Mouse (Mus musculus) myocyte (in vitro differentiated cells): ENCODE measurements around the gene Adcy4. TPM values are rescaled to one million over a fixed set of nuclear protein-coding genes. Genes with fewer than 3 reads are reported as not detected.
A peak's percentile ranks its signal among the peaks of the same experiment; 100 is the strongest.

ENCODE experiments used
- H3K27me3 ChIP-seq: one replicate; pipeline ENCODE4 v1.6.1; 2011; ENCODE audit not compliant: control insufficient read depth, insufficient read depth, insufficient read length
- H3K36me3 ChIP-seq: one replicate; pipeline ENCODE4 v1.6.1; 2011; ENCODE audit not compliant: control insufficient read depth, insufficient read depth
- H3K4me2 ChIP-seq: one replicate; pipeline ENCODE4 v1.6.1; 2011; ENCODE audit warnings: low read depth, control low read depth
- H3K4me3 ChIP-seq: one replicate; pipeline ENCODE4 v1.5.1; 2011; ENCODE audit warnings: mild to moderate bottlenecking, control low read depth, moderate library complexity
- H3K79me2 ChIP-seq: one replicate; pipeline ENCODE4 v1.6.1; 2011; ENCODE audit not compliant: control insufficient read depth, insufficient read depth
- H3ac ChIP-seq: one replicate; pipeline ENCODE4 v1.6.1; 2011; ENCODE audit not compliant: control insufficient read depth, insufficient read length
- CEBPB ChIP-seq: IDR thresholded peaks from 2 replicates; pipeline ENCODE4 v1.6.1; 2011; ENCODE audit warnings: mild to moderate bottlenecking, moderate library complexity; ENCODE audit not compliant: poor library complexity, insufficient read depth, severe bottlenecking
- E2F4 ChIP-seq: IDR thresholded peaks from one replicate; pipeline ENCODE4 v1.6.1; 2011; ENCODE audit warnings: mild to moderate bottlenecking, control low read depth, moderate library complexity; ENCODE audit not compliant: insufficient read depth
- MAX ChIP-seq: IDR thresholded peaks from one replicate; pipeline ENCODE4 v1.6.1; 2011; ENCODE audit warnings: low read depth, mild to moderate bottlenecking, control low read depth
- MYOD1 ChIP-seq, 3 experiments: IDR thresholded peaks; one replicate each; pipeline ENCODE4 v1.6.1; 2011; ENCODE audit warnings: control low read depth in 2 of 3, low read depth in 2 of 3, mild to moderate bottlenecking in 2 of 3, moderate library complexity in 1 of 3; ENCODE audit not compliant: insufficient read length in 2 of 3, control insufficient read depth in 1 of 3
- MYOG ChIP-seq, 3 experiments: IDR thresholded peaks; one replicate each; pipeline ENCODE4 v1.6.1; 2011; ENCODE audit warnings: control low read depth in 2 of 3, low read depth in 2 of 3, mild to moderate bottlenecking in 2 of 3; ENCODE audit not compliant: insufficient read length in 2 of 3, control insufficient read depth in 1 of 3, insufficient read depth in 1 of 3
- POLR2A ChIP-seq: IDR thresholded peaks from one replicate; pipeline ENCODE4 v1.6.1; 2011; ENCODE audit warnings: low read depth, mild to moderate bottlenecking, control low read depth, moderate library complexity; ENCODE audit not compliant: insufficient read length
- POLR2AphosphoS2 ChIP-seq: IDR thresholded peaks from one replicate; pipeline ENCODE4 v1.6.1; 2011; ENCODE audit warnings: low read depth, control low read depth; ENCODE audit not compliant: insufficient read length
- REST ChIP-seq: IDR thresholded peaks from one replicate; pipeline ENCODE4 v1.6.1; 2011; ENCODE audit warnings: mild to moderate bottlenecking, control low read depth, moderate library complexity; ENCODE audit not compliant: insufficient read depth, insufficient read length
- SRF ChIP-seq: IDR thresholded peaks from one replicate; pipeline ENCODE4 v1.6.1; 2011; ENCODE audit warnings: low read depth; ENCODE audit not compliant: control insufficient read depth, insufficient read length
- TCF12 ChIP-seq: IDR thresholded peaks from one replicate; pipeline ENCODE4 v1.6.1; 2011; ENCODE audit warnings: mild to moderate bottlenecking, control low read depth; ENCODE audit not compliant: poor library complexity, insufficient read depth, severe bottlenecking
- TCF3 ChIP-seq: IDR thresholded peaks from one replicate; pipeline ENCODE4 v1.6.1; 2011; ENCODE audit warnings: low read depth, control low read depth; ENCODE audit not compliant: insufficient read length
- USF1 ChIP-seq: IDR thresholded peaks from one replicate; pipeline ENCODE4 v1.6.1; 2011; ENCODE audit warnings: low read depth, mild to moderate bottlenecking, control low read depth, moderate library complexity
- polyA plus RNA-seq: library from polyadenylated mRNA; unstranded; fragments of >200 nt; fragmentation: generic; extraction: Trizol; gene quantifications from one replicate; pipeline ENCODE4 v1.2.1, GENCODE M21; 2012; ENCODE audit warnings: missing spikeins

Adcy4 gene
- polyA plus RNA-seq, 1 experiment: 0.06 TPM

GRCm38 (mm10) chr14:55758363-55758784, 25.5 kb downstream of the Adcy4 start, which contains the start of gene Cideb:
Gene Cideb, minus strand, starts transcription at chr14:55758458.
- peaks cover 20% of the 10 kb centered on the region for H3K36me3 ChIP-seq
- peak within 1 kb of the TSS; percentile 51 for H3K4me2 ChIP-seq
- peaks cover 27% of the 10 kb centered on the region for H3K27me3 ChIP-seq
- no peak for TF ChIP-seq MYOG (IDR thresholded peaks at IDR 0.05; ENCODE audit: control insufficient read depth in 1 of 3, insufficient read depth in 1 of 3, insufficient read length in 2 of 3, low read depth in 2 of 3)
- TF ChIP-seq SRF: no peak
- no peak for TF ChIP-seq E2F4
- no peak for TF ChIP-seq MYOD1 (IDR thresholded peaks at IDR 0.05; ENCODE audit: control insufficient read depth in 1 of 3, insufficient read length in 2 of 3, low read depth in 2 of 3)
- H3ac ChIP-seq: no peak within 1 kb of the TSS
- no peaks in the 10 kb centered on the region for H3K79me2 ChIP-seq
- H3K4me3 ChIP-seq: no peak within 1 kb of the TSS

GRCm38 (mm10) chr14:55757566-55757965, 26.3 kb downstream of the Adcy4 start:
- Histone ChIP-seq H3K4me3 (no peak overlapping the region), H3K4me2 (no peak overlapping the region), H3K36me3 (peaks cover 27% of the 10 kb centered on the region), H3K79me2 (no peaks in the 10 kb centered on the region), H3ac (no peak overlapping the region), H3K27me3 (peaks cover 18% of the 10 kb centered on the region)
- TF ChIP-seq POLR2A: no peak
- no peak for TF ChIP-seq MYOD1 (IDR thresholded peaks at IDR 0.05; ENCODE audit: control insufficient read depth in 1 of 3, insufficient read length in 2 of 3, low read depth in 2 of 3)
- TF ChIP-seq TCF12: no peak
- TF ChIP-seq USF1: no peak
- TF ChIP-seq REST: no peak
- TF ChIP-seq POLR2AphosphoS2: no peak

- Histone ChIP-seq H3K79me2 (peaks cover 21% of the 10 kb centered on the region), H3ac (no peak overlapping the region), H3K27me3 (no peaks in the 10 kb centered on the region), H3K36me3 (peaks cover 30% of the 10 kb centered on the region), H3K4me2 (peak overlapping the region; percentile 91), H3K4me3 (peak overlapping the region; percentile 81)
- TF ChIP-seq E2F4: no peak
- no peak for TF ChIP-seq MYOD1 (IDR thresholded peaks at IDR 0.05; ENCODE audit: control insufficient read depth in 1 of 3, insufficient read length in 2 of 3, low read depth in 2 of 3)
- no peak for TF ChIP-seq MYOG (IDR thresholded peaks at IDR 0.05; ENCODE audit: control insufficient read depth in 1 of 3, insufficient read depth in 1 of 3, insufficient read length in 2 of 3, low read depth in 2 of 3)
- TF ChIP-seq TCF3: no peak
- no peak for TF ChIP-seq REST
- TF ChIP-seq USF1: no peak
- TF ChIP-seq MAX: no peak
- no peak for TF ChIP-seq SRF
Observed at GRCm38 (mm10) chr14:55747051-55747847, 36.6 kb downstream of the Adcy4 start.

- TF ChIP-seq REST (no peak), TCF3 (no peak), MYOD1 (IDR thresholded peaks at IDR 0.05; ENCODE audit: control insufficient read depth in 1 of 3, insufficient read length in 2 of 3, low read depth in 2 of 3) (no peak), SRF (no peak), E2F4 (no peak), MAX (no peak), POLR2A (no peak), POLR2AphosphoS2 (no peak), CEBPB (no peak), TCF12 (no peak), USF1 (no peak), MYOG (IDR thresholded peaks at IDR 0.05; ENCODE audit: control insufficient read depth in 1 of 3, insufficient read depth in 1 of 3, insufficient read length in 2 of 3, low read depth in 2 of 3) (no peak)
- Histone ChIP-seq H3K4me2 (peak overlapping the region; percentile 91), H3K27me3 (no peaks in the 10 kb centered on the region), H3ac (peak overlapping the region; percentile 25), H3K36me3 (peaks cover 29% of the 10 kb centered on the region), H3K4me3 (peak overlapping the region; percentile 81), H3K79me2 (peaks cover 21% of the 10 kb centered on the region)
Observed at GRCm38 (mm10) chr14:55745861-55746237, 38.0 kb downstream of the Adcy4 start.

- H3K36me3 ChIP-seq: peaks cover 25% of the 10 kb centered on the region
Observed at GRCm38 (mm10) chr14:55745180-55745860, 38.6 kb downstream of the Adcy4 start, which contains the start of the genes Dhrs1 and Nop9. Gene Dhrs1, minus strand, starts transcription at chr14:55745690. Gene Nop9, plus strand, starts transcription at chr14:55745693.

More at GRCm38 (mm10) chr14:55745180-55745860, 38.6 kb downstream of the Adcy4 start, which contains the start of the genes Dhrs1 and Nop9:
- Histone ChIP-seq H3K4me3 (peak within 1 kb of the TSS; percentile 81), H3K27me3 (no peaks in the 10 kb centered on the region), H3K4me2 (peak within 1 kb of the TSS; percentile 91), H3ac (peak within 1 kb of the TSS; percentile 25), H3K79me2 (peaks cover 21% of the 10 kb centered on the region)
- TF ChIP-seq MYOG (IDR thresholded peaks at IDR 0.05; ENCODE audit: control insufficient read depth in 1 of 3, insufficient read depth in 1 of 3, insufficient read length in 2 of 3, low read depth in 2 of 3) (peak in 1 of 3 experiments; percentile 2), E2F4 (peak; percentile 37), CEBPB (no peak), MYOD1 (IDR thresholded peaks at IDR 0.05; ENCODE audit: control insufficient read depth in 1 of 3, insufficient read length in 2 of 3, low read depth in 2 of 3) (peak in 1 of 3 experiments; percentile 24), MAX (no peak), POLR2AphosphoS2 (peak; percentile 75), TCF12 (no peak), POLR2A (peak; percentile 89), USF1 (no peak), SRF (no peak), REST (no peak), TCF3 (no peak)
